Mouse (Mus musculus): ENCODE measurements at regions not wholly inside any gene's neighbourhood (a gene's known extent, or its start where the extent isn't known, plus 50 kb on each side); places are given as distances from the start of the nearest gene placed in this dataset.
"Not testable (repeated sequence)": the region's sequence is repeated elsewhere in the genome, so short reads cannot be mapped to it uniquely, and the experiment has no call there.

- no peak for DNase-seq (ENCODE audit: low read depth, low spot score)
Measured at GRCm38 (mm10) chr4:131159712-131160111, 215.5 kb downstream of the Matn1 start.

- no peak for DNase-seq (ENCODE audit: low read depth, low spot score)
Measured at GRCm38 (mm10) chr4:131160135-131160534, 215.9 kb downstream of the Matn1 start.

GRCm38 (mm10) chr4:131161501-131161900, 217.3 kb downstream of the Matn1 start:
- DNase-seq (ENCODE audit: low read depth, low spot score) = no peak

GRCm38 (mm10) chr4:131163782-131164315, 219.7 kb downstream of the Matn1 start:
- no peak for DNase-seq (ENCODE audit: low read depth, low spot score)

GRCm38 (mm10) chr4:131166574-131167270, 222.5 kb downstream of the Matn1 start:
- no peak for DNase-seq (ENCODE audit: low read depth, low spot score)

- DNase-seq (ENCODE audit: low read depth, low spot score) = no peak
Measured at GRCm38 (mm10) chr4:131167921-131168320, 223.7 kb downstream of the Matn1 start.

- no peak for DNase-seq (ENCODE audit: low read depth, low spot score)
Measured at GRCm38 (mm10) chr4:131173783-131174460, 229.7 kb downstream of the Matn1 start.

- no peak for DNase-seq (ENCODE audit: low read depth, low spot score)
Measured at GRCm38 (mm10) chr4:131176701-131177100, 232.5 kb downstream of the Matn1 start.

GRCm38 (mm10) chr4:131177889-131178288, 233.7 kb downstream of the Matn1 start:
- no peak for DNase-seq (ENCODE audit: low read depth, low spot score)

GRCm38 (mm10) chr4:131178642-131179041, 234.5 kb downstream of the Matn1 start:
- DNase-seq (ENCODE audit: low read depth, low spot score) = not testable (repeated sequence)

GRCm38 (mm10) chr4:131188066-131188465, 243.9 kb downstream of the Matn1 start:
- DNase-seq (ENCODE audit: low read depth, low spot score) = no peak

GRCm38 (mm10) chr4:131191106-131191880, 247.1 kb downstream of the Matn1 start:
- DNase-seq (ENCODE audit: low read depth, low spot score) = no peak

GRCm38 (mm10) chr4:131193900-131194419, 249.8 kb downstream of the Matn1 start:
- DNase-seq (ENCODE audit: low read depth, low spot score) = no peak

- DNase-seq (ENCODE audit: low read depth, low spot score) = no peak
Measured at GRCm38 (mm10) chr4:131196147-131196546, 252.0 kb downstream of the Matn1 start.

- no peak for DNase-seq (ENCODE audit: low read depth, low spot score)
Measured at GRCm38 (mm10) chr4:131203721-131204120, 259.5 kb downstream of the Matn1 start.

GRCm38 (mm10) chr4:131204722-131205121, 260.5 kb downstream of the Matn1 start:
- DNase-seq (ENCODE audit: low read depth, low spot score) = no peak

- DNase-seq (ENCODE audit: low read depth, low spot score) = no peak
Measured at GRCm38 (mm10) chr4:131205127-131205526, 260.9 kb downstream of the Matn1 start.

- DNase-seq (ENCODE audit: low read depth, low spot score) = no peak
Measured at GRCm38 (mm10) chr4:131205685-131206084, 261.5 kb downstream of the Matn1 start.

- no peak for DNase-seq (ENCODE audit: low read depth, low spot score)
Measured at GRCm38 (mm10) chr4:131206181-131206885, 262.1 kb downstream of the Matn1 start.

- no peak for DNase-seq (ENCODE audit: low read depth, low spot score)
Measured at GRCm38 (mm10) chr4:131206886-131207200, 262.7 kb downstream of the Matn1 start.

- DNase-seq (ENCODE audit: low read depth, low spot score) = no peak
Measured at GRCm38 (mm10) chr4:131207249-131207648, 263.1 kb downstream of the Matn1 start.
